Mouse (Mus musculus) midbrain, embryonic 12.5 days (tissue): Measurements from ENCODE around the gene Gm33543. TPM values are rescaled to one million over a fixed set of nuclear protein-coding genes. Genes with fewer than 3 reads are reported as not detected.

Source experiments
- ATAC-seq: fragments of 200-750 bp; cut with Nextera tagmentation; 2 replicates; pipeline ENCODE4 v1.8.0; 2017; ENCODE audit warnings: low read depth, moderate TSS enrichment, moderate library complexity; ENCODE audit not compliant: low FRiP score
- H3K27ac ChIP-seq: fragments of 300-500 bp; sonication (generic); replicated peaks from 2 replicates; pipeline ENCODE4 v1.5.1; 2016; ENCODE audit warnings: mild to moderate bottlenecking
- H3K27me3 ChIP-seq: fragments of 300-500 bp; sonication (generic); 2 replicates; pipeline ENCODE4 v1.6.1; 2016; ENCODE audit warnings: mild to moderate bottlenecking
- H3K36me3 ChIP-seq: fragments of 300-500 bp; sonication (generic); 2 replicates; pipeline ENCODE4 v1.6.1; 2016
- H3K4me1 ChIP-seq: fragments of 300-500 bp; sonication (generic); 2 replicates; pipeline ENCODE4 v1.6.1; 2016
- H3K4me2 ChIP-seq: fragments of 300-500 bp; sonication (generic); replicated peaks from 2 replicates; pipeline ENCODE4 v1.6.1; 2016; ENCODE audit warnings: mild to moderate bottlenecking, moderate library complexity
- H3K4me3 ChIP-seq: fragments of 300-500 bp; sonication (generic); 2 replicates; pipeline ENCODE4 v1.5.1; 2016; ENCODE audit warnings: mild to moderate bottlenecking
- H3K9ac ChIP-seq: fragments of 300-500 bp; sonication (generic); replicated peaks from 2 replicates; pipeline ENCODE4 v1.6.1; 2016; ENCODE audit warnings: mild to moderate bottlenecking, moderate library complexity
- H3K9me3 ChIP-seq: fragments of 300-500 bp; sonication (generic); 2 replicates; pipeline ENCODE4 v1.6.1; 2016; ENCODE audit warnings: mild to moderate bottlenecking
- WGBS: fragments of 180-500 bp; shearing (Covaris S2); methylation state at CpG from one replicate; pipeline ENCODE4 v1.1.7; 2016; 5-methylcytosine and 5-hydroxymethylcytosine counted together
- polyA plus RNA-seq: library from polyadenylated mRNA; unstranded; fragments of >200 nt; fragmentation: Nextera tagmentation; extraction: Ambion mirVana; gene quantifications from 2 replicates; pipeline ENCODE4 v1.2.1, GENCODE M21; 2016

Gm33543 gene
- polyA plus RNA-seq = not detected in 2 replicates

GRCm38 (mm10) chr10:95842789-95843637 lies at the start of gene Gm33543:
Gene Gm33543, minus strand, starts transcription at chr10:95842930.
- Histone ChIP-seq H3K9me3 (no peaks in the 10 kb centered on the region), H3K4me2 (no peak within 1 kb of the TSS), H3K36me3 (no peaks in the 10 kb centered on the region), H3K27ac (no peak within 1 kb of the TSS), H3K4me3 (no peak within 1 kb of the TSS), H3K4me1 (peaks cover 2% of the 10 kb centered on the region; the same call in 1 of the 2 replicates), H3K9ac (no peak within 1 kb of the TSS), H3K27me3 (no peaks in the 10 kb centered on the region)
- no peak for ATAC-seq
- WGBS = 88% methylated on average over 9 of the region's 9 CpGs

- H3K27me3 ChIP-seq = no peaks in the 10 kb centered on the region
- H3K4me3 ChIP-seq = no peak overlapping the region
- H3K9ac ChIP-seq = no peak overlapping the region
- ATAC-seq = no peak
- WGBS = 79% methylated on average over 9 of the region's 9 CpGs
- H3K9me3 ChIP-seq = no peaks in the 10 kb centered on the region
- H3K4me2 ChIP-seq = no peak overlapping the region
- 0 out of 2 replicates have a peak, but pooled peaks cover 8% of the 10 kb centered on the region for H3K4me1 ChIP-seq
- H3K36me3 ChIP-seq = no peaks in the 10 kb centered on the region
- no peak overlapping the region for H3K27ac ChIP-seq
Observed at GRCm38 (mm10) chr10:95892132-95892531, 49.4 kb upstream of the Gm33543 start.

- H3K27me3 ChIP-seq = no peaks in the 10 kb centered on the region
- H3K9me3 ChIP-seq = no peaks in the 10 kb centered on the region
- ATAC-seq = no peak
Observed at GRCm38 (mm10) chr10:95891214-95891960, 48.7 kb upstream of the Gm33543 start.

GRCm38 (mm10) chr10:95883761-95884517 lies 41.2 kb upstream of the Gm33543 start:
- Histone ChIP-seq H3K4me1 (0 out of 2 replicates have a peak, but pooled peaks cover 3% of the 10 kb centered on the region), H3K9ac (no peak overlapping the region), H3K36me3 (no peaks in the 10 kb centered on the region), H3K4me2 (no peak overlapping the region), H3K27ac (no peak overlapping the region), H3K9me3 (no peaks in the 10 kb centered on the region), H3K4me3 (no peak overlapping the region), H3K27me3 (no peaks in the 10 kb centered on the region)
- WGBS = 80% methylated on average over 7 of the region's 7 CpGs
- no peak for ATAC-seq

More at GRCm38 (mm10) chr10:95891214-95891960, 48.7 kb upstream of the Gm33543 start:
- Histone ChIP-seq H3K4me3 (no peak overlapping the region), H3K4me1 (0 out of 2 replicates have a peak, but pooled peaks cover 8% of the 10 kb centered on the region), H3K36me3 (no peaks in the 10 kb centered on the region), H3K4me2 (no peak overlapping the region), H3K27ac (no peak overlapping the region), H3K9ac (no peak overlapping the region)
- 81% methylated on average over 7 of the region's 7 CpGs for WGBS

- no peaks in the 10 kb centered on the region for H3K27me3 ChIP-seq
- H3K36me3 ChIP-seq = no peaks in the 10 kb centered on the region
- no peak overlapping the region for H3K4me3 ChIP-seq
- ATAC-seq = no peak
- 0 out of 2 replicates have a peak, but pooled peaks cover 3% of the 10 kb centered on the region for H3K4me1 ChIP-seq
- no peak overlapping the region for H3K27ac ChIP-seq
- 62% methylated on average over 9 of the region's 9 CpGs for WGBS
- H3K9me3 ChIP-seq = no peaks in the 10 kb centered on the region
- no peak overlapping the region for H3K9ac ChIP-seq
- no peak overlapping the region for H3K4me2 ChIP-seq
Observed at GRCm38 (mm10) chr10:95882036-95882435, 39.3 kb upstream of the Gm33543 start.

- no peaks in the 10 kb centered on the region for H3K9me3 ChIP-seq
- no peak for ATAC-seq
- H3K9ac ChIP-seq = no peak overlapping the region
- WGBS = 80% methylated on average over 17 of the region's 17 CpGs
- no peak overlapping the region for H3K4me3 ChIP-seq
- H3K36me3 ChIP-seq = no peaks in the 10 kb centered on the region
- no peak overlapping the region for H3K27ac ChIP-seq
- 0 out of 2 replicates have a peak, but pooled peaks cover 3% of the 10 kb centered on the region for H3K4me1 ChIP-seq
- no peak overlapping the region for H3K4me2 ChIP-seq
- no peaks in the 10 kb centered on the region for H3K27me3 ChIP-seq
Observed at GRCm38 (mm10) chr10:95879983-95880934, 37.5 kb upstream of the Gm33543 start.

- no peaks in the 10 kb centered on the region for H3K9me3 ChIP-seq
- WGBS = 92% methylated on average over 2 of the region's 2 CpGs
- no peak overlapping the region for H3K27ac ChIP-seq
- no peak overlapping the region for H3K4me3 ChIP-seq
- ATAC-seq = no peak
- no peaks in the 10 kb centered on the region for H3K36me3 ChIP-seq
- no peaks in the 10 kb centered on the region for H3K27me3 ChIP-seq
- H3K9ac ChIP-seq = no peak overlapping the region
- H3K4me2 ChIP-seq = no peak overlapping the region
- H3K4me1 ChIP-seq = no peaks in the 10 kb centered on the region
Observed at GRCm38 (mm10) chr10:95870782-95871181, 28.1 kb upstream of the Gm33543 start.

- Histone ChIP-seq H3K4me2 (no peak overlapping the region), H3K9me3 (no peaks in the 10 kb centered on the region), H3K4me3 (no peak overlapping the region), H3K27ac (no peak overlapping the region), H3K36me3 (no peaks in the 10 kb centered on the region), H3K27me3 (no peaks in the 10 kb centered on the region), H3K4me1 (no peaks in the 10 kb centered on the region), H3K9ac (no peak overlapping the region)
- ATAC-seq = no peak
- 57% methylated on average over 6 of the region's 6 CpGs for WGBS
Observed at GRCm38 (mm10) chr10:95868348-95868747, 25.6 kb upstream of the Gm33543 start.

GRCm38 (mm10) chr10:95867596-95867995 lies 24.9 kb upstream of the Gm33543 start:
- Histone ChIP-seq H3K4me3 (no peak overlapping the region), H3K9me3 (no peaks in the 10 kb centered on the region), H3K27me3 (no peaks in the 10 kb centered on the region), H3K4me1 (no peaks in the 10 kb centered on the region), H3K27ac (no peak overlapping the region), H3K36me3 (no peaks in the 10 kb centered on the region), H3K4me2 (no peak overlapping the region), H3K9ac (no peak overlapping the region)
- 92% methylated on average over 2 of the region's 2 CpGs for WGBS
- no peak for ATAC-seq

- Histone ChIP-seq H3K4me3 (no peak overlapping the region), H3K27ac (no peak overlapping the region), H3K4me1 (no peaks in the 10 kb centered on the region), H3K9ac (no peak overlapping the region), H3K9me3 (no peaks in the 10 kb centered on the region), H3K36me3 (no peaks in the 10 kb centered on the region), H3K27me3 (no peaks in the 10 kb centered on the region), H3K4me2 (no peak overlapping the region)
- no peak for ATAC-seq
- WGBS = 55% methylated on average over 11 of the region's 11 CpGs
Observed at GRCm38 (mm10) chr10:95864349-95865124, 21.8 kb upstream of the Gm33543 start.
